Mouse (Mus musculus) lung, postnatal 0 days (tissue): ENCODE measurements at regions not wholly inside any gene's neighbourhood (a gene's known extent, or its start where the extent isn't known, plus 50 kb on each side); places are given as distances from the start of the nearest gene placed in this dataset.

Source experiments
- ATAC-seq: fragments of 200-750 bp; cut with Nextera tagmentation; 2 replicates; pipeline ENCODE4 v1.8.0; 2017; ENCODE audit warnings: moderate library complexity
- DNase-seq: peaks from one replicate; pipeline ENCODE4 v3.0.0-alpha.2; 2016; ENCODE audit warnings: low spot score
- H3K27ac ChIP-seq: fragments of 300-500 bp; sonication (generic); 2 replicates; pipeline ENCODE4 v1.5.1; 2014; ENCODE audit warnings: antibody characterized with exemption, mild to moderate bottlenecking, low read length, mixed read lengths
- H3K27me3 ChIP-seq: fragments of 300-500 bp; sonication (generic); replicated peaks from 2 replicates; pipeline ENCODE4 v1.6.1; 2014; ENCODE audit warnings: low read length, mixed read lengths; ENCODE audit not compliant: insufficient read depth
- H3K36me3 ChIP-seq: fragments of 300-500 bp; sonication (generic); 2 replicates; pipeline ENCODE4 v1.6.1; 2014; ENCODE audit warnings: low read length, mixed read lengths; ENCODE audit not compliant: insufficient read depth
- H3K4me1 ChIP-seq: fragments of 300-500 bp; sonication (generic); 2 replicates; pipeline ENCODE4 v1.6.1; 2014; ENCODE audit warnings: antibody characterized with exemption, low read depth, low read length, mixed read lengths; ENCODE audit not compliant: insufficient read depth
- H3K4me2 ChIP-seq: fragments of 300-500 bp; sonication (generic); replicated peaks from 2 replicates; pipeline ENCODE4 v1.6.1; 2014; ENCODE audit warnings: low read depth, mild to moderate bottlenecking, low read length, moderate library complexity, mixed read lengths
- H3K4me3 ChIP-seq: fragments of 300-500 bp; sonication (generic); 2 replicates; pipeline ENCODE4 v1.5.1; 2014; ENCODE audit warnings: low read depth, low read length
- H3K9ac ChIP-seq: fragments of 300-500 bp; sonication (generic); replicated peaks from 2 replicates; pipeline ENCODE4 v1.6.1; 2014; ENCODE audit warnings: low read depth, mild to moderate bottlenecking
- H3K9me3 ChIP-seq: fragments of 300-500 bp; sonication (generic); 2 replicates; pipeline ENCODE4 v1.6.1; 2016; ENCODE audit warnings: low read length, mixed read lengths
- CTCF ChIP-seq: IDR thresholded peaks from 2 replicates; pipeline ENCODE4 v1.5.1; 2016; ENCODE audit warnings: antibody characterized with exemption, mild to moderate bottlenecking
- EP300 ChIP-seq: IDR thresholded peaks from 2 replicates; pipeline ENCODE4 v1.6.1; 2016; ENCODE audit warnings: antibody characterized with exemption, mild to moderate bottlenecking, control low read depth
- WGBS: fragments of 180-500 bp; shearing (Covaris S2); extraction: QIAGEN DNeasy Blood & Tissue Kit; methylation state at CpG from one replicate; pipeline ENCODE4 v1.1.7; 2014; 5-methylcytosine and 5-hydroxymethylcytosine counted together

GRCm38 (mm10) chr4:139907366-139907765, 60.5 kb downstream of the Klhdc7a start:
- ATAC-seq (no peak), DNase-seq (no peak)
- TF ChIP-seq CTCF: no peak
- TF ChIP-seq EP300: no peak
- Histone ChIP-seq H3K4me2 (no peak overlapping the region), H3K4me3 (no peak overlapping the region), H3K27ac (no peak overlapping the region), H3K27me3 (no peaks in the 10 kb centered on the region), H3K36me3 (no peaks in the 10 kb centered on the region), H3K9ac (no peak overlapping the region), H3K4me1 (no peaks in the 10 kb centered on the region), H3K9me3 (no peaks in the 10 kb centered on the region)
- 77% methylated on average over 6 of the region's 6 CpGs for WGBS

- H3K36me3 ChIP-seq: no peaks in the 10 kb centered on the region
- TF ChIP-seq CTCF: no peak
- no peak for TF ChIP-seq EP300
- H3K4me1 ChIP-seq: no peaks in the 10 kb centered on the region
- H3K9me3 ChIP-seq: no peaks in the 10 kb centered on the region
- WGBS: 85% methylated on average over 12 of the region's 12 CpGs
- no peak overlapping the region for H3K4me2 ChIP-seq
- DNase-seq (no peak), ATAC-seq (no peak)
- H3K27me3 ChIP-seq: no peaks in the 10 kb centered on the region
- no peak overlapping the region for H3K9ac ChIP-seq
- no peak overlapping the region for H3K4me3 ChIP-seq
- H3K27ac ChIP-seq: no peak overlapping the region
Observed at GRCm38 (mm10) chr4:139906176-139906575, 61.6 kb downstream of the Klhdc7a start.

- H3K4me3 ChIP-seq: no peak overlapping the region
- no peak overlapping the region for H3K4me2 ChIP-seq
- ATAC-seq: no peak
- H3K27me3 ChIP-seq: no peaks in the 10 kb centered on the region
- H3K27ac ChIP-seq: no peak overlapping the region
- H3K4me1 ChIP-seq: no peaks in the 10 kb centered on the region
- H3K9ac ChIP-seq: no peak overlapping the region
- WGBS: 23% methylated on average over 17 of the region's 17 CpGs
- no peaks in the 10 kb centered on the region for H3K36me3 ChIP-seq
- DNase-seq: no peak
- TF ChIP-seq EP300 (no peak), CTCF (no peak)
- H3K9me3 ChIP-seq: no peaks in the 10 kb centered on the region
Observed at GRCm38 (mm10) chr4:139905093-139905783, 62.6 kb downstream of the Klhdc7a start.

- H3K9me3 ChIP-seq: no peaks in the 10 kb centered on the region; the same call in 1 of the 2 replicates
- no peak overlapping the region for H3K27ac ChIP-seq
- H3K9ac ChIP-seq: no peak overlapping the region
- no peak for DNase-seq
- no peak overlapping the region for H3K4me3 ChIP-seq
- H3K27me3 ChIP-seq: no peaks in the 10 kb centered on the region
- no peaks in the 10 kb centered on the region for H3K4me1 ChIP-seq
- H3K36me3 ChIP-seq: no peaks in the 10 kb centered on the region
- TF ChIP-seq EP300 (no peak), CTCF (no peak)
- 81% methylated on average over 8 of the region's 9 CpGs for WGBS
- ATAC-seq: no peak
- no peak overlapping the region for H3K4me2 ChIP-seq
Observed at GRCm38 (mm10) chr4:139899960-139900359, 66.6 kb upstream of the Pax7 start.

GRCm38 (mm10) chr4:139899410-139899809, 66.1 kb upstream of the Pax7 start:
- no peak for TF ChIP-seq CTCF
- no peak for TF ChIP-seq EP300
- ATAC-seq (no peak), DNase-seq (no peak)
- H3K27me3 ChIP-seq: no peaks in the 10 kb centered on the region
- no peaks in the 10 kb centered on the region for H3K36me3 ChIP-seq
- H3K9me3 ChIP-seq: no peaks in the 10 kb centered on the region; the same call in 1 of the 2 replicates
- 61% methylated on average over 8 of the region's 8 CpGs for WGBS
- H3K4me2 ChIP-seq: no peak overlapping the region
- no peak overlapping the region for H3K4me3 ChIP-seq
- H3K4me1 ChIP-seq: no peaks in the 10 kb centered on the region
- H3K9ac ChIP-seq: no peak overlapping the region
- H3K27ac ChIP-seq: no peak overlapping the region

- 23% methylated on average over 7 of the region's 7 CpGs for WGBS
- Histone ChIP-seq H3K9ac (no peak overlapping the region), H3K4me3 (no peak overlapping the region), H3K27ac (no peak overlapping the region), H3K4me1 (no peaks in the 10 kb centered on the region), H3K27me3 (no peaks in the 10 kb centered on the region), H3K4me2 (no peak overlapping the region), H3K9me3 (no peaks in the 10 kb centered on the region), H3K36me3 (no peaks in the 10 kb centered on the region)
- ATAC-seq (no peak; the same call in 1 of the 2 replicates), DNase-seq (peak; percentile 12)
- TF ChIP-seq EP300 (no peak), CTCF (no peak)
Observed at GRCm38 (mm10) chr4:139892678-139893077, 59.4 kb upstream of the Pax7 start.
